11 mouse cellular contexts compared by ENCODE assay signal in genomic region chrX:57403651-57404050, GRCm38 (mm10). TPM values are rescaled to one million over a fixed set of nuclear protein-coding genes. Genes with fewer than 3 reads are reported as not detected.
DNase-seq lines count a peak whose midpoint lies in the region; ATAC-seq and TF ChIP-seq lines count a peak whose summit lies in the region.
"Had no signal": no experiment of that assay in that cellular context is flagged by ENCODE, and none has a peak within 500 bp of the region (broad histone marks: within the 10 kb centered on the region; RNA-seq: fewer than 3 reads in every experiment).

No protein-coding gene starts in this region.

- DNase-seq in cerebellum, postnatal 10 days, result peak; percentile 13 to 37
- DNase-seq in cerebellum, postnatal 25 days, result no peak
- no peak for DNase-seq in liver, postnatal 0 days
- DNase-seq in liver, embryonic 11.5 days (ENCODE audit: low spot score), result no peak
- peak; percentile 37 for DNase-seq in midbrain, embryonic 14.5 days
- no peak for DNase-seq in neural tube, embryonic 10.5 days (ENCODE audit: extremely low spot score, low spot score)
- DNase-seq in urinary bladder, postnatal 4 days (ENCODE audit: low spot score in 2 of 2), result no peak
- DNase-seq: layer of hippocampus, postnatal 36 days; lung, postnatal 14 days had no signal

- no peak overlapping the region for H3K9ac ChIP-seq in liver, postnatal 0 days (replicated peaks)
- H3K9ac ChIP-seq in liver, embryonic 11.5 days (ENCODE audit: low read depth, low read length), result no peak overlapping the region
- H3K9ac ChIP-seq in midbrain, embryonic 14.5 days (replicated peaks; ENCODE audit: low read length), result no peak overlapping the region
- H3K9ac ChIP-seq: heart, embryonic 15.5 days had no signal

- no peaks in the 10 kb centered on the region for H3K4me1 ChIP-seq in liver, postnatal 0 days (ENCODE audit: insufficient read depth)
- no peaks in the 10 kb centered on the region for H3K4me1 ChIP-seq in liver, embryonic 11.5 days (replicated peaks; ENCODE audit: control insufficient read depth, insufficient read depth, low read length)
- H3K4me1 ChIP-seq in midbrain, embryonic 14.5 days (ENCODE audit: control insufficient read depth, insufficient read depth, low read length), result no peaks in the 10 kb centered on the region
- H3K4me1 ChIP-seq: heart, embryonic 15.5 days had no signal

- H3K27me3 ChIP-seq in liver, postnatal 0 days (ENCODE audit: insufficient read depth, low read length), result no peaks in the 10 kb centered on the region
- H3K27me3 ChIP-seq in liver, embryonic 11.5 days (replicated peaks; ENCODE audit: control insufficient read depth, insufficient read depth, low read length), result no peaks in the 10 kb centered on the region
- no peaks in the 10 kb centered on the region for H3K27me3 ChIP-seq in midbrain, embryonic 14.5 days (ENCODE audit: control insufficient read depth, insufficient read depth, low read length)
- H3K27me3 ChIP-seq: heart, embryonic 15.5 days had no signal

- no peaks in the 10 kb centered on the region for H3K9me3 ChIP-seq in liver, postnatal 0 days (ENCODE audit: low read length)
- no peaks in the 10 kb centered on the region for H3K9me3 ChIP-seq in liver, embryonic 11.5 days (ENCODE audit: control insufficient read depth, low read length)
- no peaks in the 10 kb centered on the region for H3K9me3 ChIP-seq in midbrain, embryonic 14.5 days (ENCODE audit: control insufficient read depth, low read length)
- H3K9me3 ChIP-seq: heart, embryonic 15.5 days had no signal

- no peaks in the 10 kb centered on the region for H3K36me3 ChIP-seq in liver, postnatal 0 days (replicated peaks; ENCODE audit: insufficient read depth, low read length)
- H3K36me3 ChIP-seq in liver, embryonic 11.5 days (ENCODE audit: control insufficient read depth, insufficient read depth, low read length), result no peaks in the 10 kb centered on the region
- H3K36me3 ChIP-seq in midbrain, embryonic 14.5 days (ENCODE audit: control insufficient read depth, insufficient read depth, low read length), result no peaks in the 10 kb centered on the region
- H3K36me3 ChIP-seq: heart, embryonic 15.5 days had no signal

- H3K4me3 ChIP-seq in liver, postnatal 0 days (ENCODE audit: low read depth, low read length), result no peak overlapping the region
- H3K4me3 ChIP-seq in liver, embryonic 11.5 days (ENCODE audit: low read depth, low read length), result no peak overlapping the region
- no peak overlapping the region for H3K4me3 ChIP-seq in midbrain, embryonic 14.5 days (replicated peaks; ENCODE audit: low read depth, low read length)
- H3K4me3 ChIP-seq: heart, embryonic 15.5 days had no signal

- no peak overlapping the region for H3K27ac ChIP-seq in liver, postnatal 0 days (ENCODE audit: low read depth)
- no peak overlapping the region for H3K27ac ChIP-seq in liver, embryonic 11.5 days (ENCODE audit: low read depth, low read length)
- H3K27ac ChIP-seq in midbrain, embryonic 14.5 days (replicated peaks; ENCODE audit: low read depth, low read length), result no peak overlapping the region
- H3K27ac ChIP-seq: heart, embryonic 15.5 days had no signal

- no peak overlapping the region for H3K4me2 ChIP-seq in liver, postnatal 0 days (ENCODE audit: low read depth, low read length)
- H3K4me2 ChIP-seq in liver, embryonic 11.5 days, result no peak overlapping the region
- H3K4me2 ChIP-seq in midbrain, embryonic 14.5 days (ENCODE audit: low read length), result no peak overlapping the region
- H3K4me2 ChIP-seq: heart, embryonic 15.5 days had no signal

- peak; percentile 58 for TF ChIP-seq CTCF in liver, postnatal 0 days (IDR thresholded peaks at IDR 0.05; ENCODE audit: low read depth)

- ATAC-seq in liver, postnatal 0 days, result no peak
- no peak for ATAC-seq in liver, embryonic 11.5 days (replicated peaks; ENCODE audit: low FRiP score)
- peak; percentile 36 for ATAC-seq in activated CD4-positive, CD25-positive, alpha-beta regulatory T cell, adult 4 months
- no peak for ATAC-seq in midbrain, embryonic 14.5 days (ENCODE audit: low FRiP score, low TSS enrichment)

- TF ChIP-seq EP300 in liver, postnatal 0 days (IDR thresholded peaks at IDR 0.05; ENCODE audit: low read depth), result no peak

RNA-seq across cellular contexts. Expression of gene Gm364, which starts 5.3 kb away (rescaled TPM):
- not detected in 2 replicates for polyA plus RNA-seq in liver, postnatal 0 days (2015; fragmentation: Nextera tagmentation; extraction: Ambion mirVana)
- polyA plus RNA-seq in liver, embryonic 11.5 days (2014; fragmentation: Nextera tagmentation; extraction: Ambion mirVana), result not detected in 2 replicates
- not detected for polyA plus RNA-seq in activated CD4-positive, CD25-positive, alpha-beta regulatory T cell, adult 4 months (2017; shearing (Covaris generic))
- polyA plus RNA-seq in midbrain, embryonic 14.5 days (2014; fragmentation: Nextera tagmentation; extraction: Ambion mirVana), result not detected in 2 replicates
- polyA plus RNA-seq: heart, embryonic 15.5 days had no signal

RNA-seq across cellular contexts. Expression of gene Rbmx, which starts 10.8 kb away (rescaled TPM):
- polyA plus RNA-seq in liver, postnatal 0 days (2015; fragmentation: Nextera tagmentation; extraction: Ambion mirVana), result 18.8 and 19.7 TPM in 2 replicates
- 69.2 and 71.6 TPM in 2 replicates for polyA plus RNA-seq in liver, embryonic 11.5 days (2014; fragmentation: Nextera tagmentation; extraction: Ambion mirVana)
- polyA plus RNA-seq in activated CD4-positive, CD25-positive, alpha-beta regulatory T cell, adult 4 months (2017; shearing (Covaris generic)), result 10 to 100 TPM; 71.9 to 72.2 TPM
- 187 and 248 TPM in 2 replicates for polyA plus RNA-seq in midbrain, embryonic 14.5 days (2014; fragmentation: Nextera tagmentation; extraction: Ambion mirVana)

Comparison
In these comparisons a context has a peak if more than half of its experiments do, and no peak if none do; other contexts are left out.
1. DNase-seq: peak in cerebellum, postnatal 10 days (2 of 2) and midbrain, embryonic 14.5 days (single experiment); none in cerebellum, postnatal 25 days (0 of 2), liver, postnatal 0 days (single experiment), liver, embryonic 11.5 days (single experiment), neural tube, embryonic 10.5 days (single experiment) and urinary bladder, postnatal 4 days (0 of 2).